Mouse (Mus musculus) embryonic facial prominence, embryonic 15.5 days (tissue): Measurements from ENCODE around the gene Slc25a12. TPM values are rescaled to one million over a fixed set of nuclear protein-coding genes. Genes with fewer than 3 reads are reported as not detected.

ENCODE experiments used
- ATAC-seq: fragments of 200-750 bp; cut with Nextera tagmentation; 2 replicates; pipeline ENCODE4 v1.8.0; 2017; ENCODE audit warnings: low read depth, moderate TSS enrichment; ENCODE audit not compliant: insufficient number of reproducible peaks, low FRiP score, low TSS enrichment
- H3K27ac ChIP-seq: fragments of 300-500 bp; sonication (generic); replicated peaks from 2 replicates; pipeline ENCODE4 v1.5.1; 2015; ENCODE audit warnings: mild to moderate bottlenecking, inconsistent platforms
- H3K27me3 ChIP-seq: fragments of 300-500 bp; sonication (generic); 2 replicates; pipeline ENCODE4 v1.6.1; 2015; ENCODE audit warnings: inconsistent platforms
- H3K36me3 ChIP-seq: fragments of 300-500 bp; sonication (generic); 2 replicates; pipeline ENCODE4 v1.6.1; 2015; ENCODE audit warnings: mild to moderate bottlenecking, inconsistent platforms
- H3K4me1 ChIP-seq: fragments of 300-500 bp; sonication (generic); 2 replicates; pipeline ENCODE4 v1.6.1; 2015; ENCODE audit warnings: inconsistent platforms
- H3K4me2 ChIP-seq: fragments of 300-500 bp; sonication (generic); replicated peaks from 2 replicates; pipeline ENCODE4 v1.6.1; 2015; ENCODE audit warnings: mild to moderate bottlenecking, inconsistent platforms
- H3K4me3 ChIP-seq: fragments of 300-500 bp; sonication (generic); replicated peaks from 2 replicates; pipeline ENCODE4 v1.5.1; 2015; ENCODE audit warnings: mild to moderate bottlenecking, inconsistent platforms
- H3K9ac ChIP-seq: fragments of 300-500 bp; sonication (generic); 2 replicates; pipeline ENCODE4 v1.6.1; 2015; ENCODE audit warnings: inconsistent platforms
- H3K9me3 ChIP-seq: fragments of 300-500 bp; sonication (generic); replicated peaks from 2 replicates; pipeline ENCODE4 v1.6.1; 2016; ENCODE audit warnings: inconsistent platforms
- whole genome bisulfite sequencing: fragments of 180-500 bp; shearing (Covaris S2); methylation state at CpG from one replicate; pipeline ENCODE4 v1.1.7; 2015; 5-methylcytosine and 5-hydroxymethylcytosine counted together
- polyA plus RNA-seq: library from polyadenylated mRNA; unstranded; fragments of >200 nt; fragmentation: Nextera tagmentation; extraction: Ambion mirVana; gene quantifications from 2 replicates; pipeline ENCODE4 v1.2.1, GENCODE M21; 2015

The Slc25a12 gene
- polyA plus RNA-seq: 36.5 and 39.6 TPM in 2 replicates

DNA sequence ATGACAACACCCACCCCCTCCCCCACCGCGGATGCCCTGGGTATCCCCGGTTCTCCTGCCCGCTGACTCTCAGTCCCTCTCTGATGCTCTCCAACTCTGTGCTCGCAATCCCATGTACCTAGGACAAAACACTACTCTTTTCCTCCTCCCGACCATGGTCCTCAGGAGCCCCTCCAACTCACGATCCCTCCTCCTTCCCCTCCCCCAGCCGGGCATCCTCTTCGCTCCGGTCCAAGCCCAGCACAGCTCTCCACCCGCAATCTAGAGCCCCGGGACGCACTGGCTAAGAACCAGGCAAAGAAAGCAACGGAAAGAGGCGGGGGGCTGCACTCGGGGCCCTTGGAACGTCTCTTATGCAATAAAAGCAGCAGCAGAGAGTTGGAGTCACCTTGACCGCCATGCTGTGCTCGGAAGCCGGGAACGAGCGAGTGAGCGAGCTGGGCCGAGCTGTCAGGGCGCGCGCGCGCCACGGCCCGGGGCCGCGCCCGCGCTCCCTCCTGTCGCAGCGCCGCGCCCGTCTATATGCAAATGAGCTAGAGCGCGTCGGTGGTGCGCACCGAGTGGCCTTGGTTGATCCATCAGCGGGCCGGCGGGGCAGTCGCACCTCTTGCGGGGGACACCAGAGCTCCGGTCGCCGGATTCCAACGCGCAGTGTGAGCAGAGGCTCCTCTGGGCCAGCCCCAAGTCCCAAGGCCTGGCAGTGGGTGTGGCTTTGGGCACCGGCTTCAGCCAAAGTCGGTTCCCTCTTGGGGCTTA lies at the start of gene Slc25a12:
Gene Slc25a12 (minus strand): TSS at position 625 of the 756 bp plus-strand sequence.
- H3K4me2 ChIP-seq: peak within 1 kb of the TSS; percentile 64
- H3K36me3 ChIP-seq: no peaks in the 10 kb centered on the region
- no peaks in the 10 kb centered on the region for H3K9me3 ChIP-seq
- under 1% methylated on average over 57 of the region's 57 CpGs for WGBS
- H3K9ac ChIP-seq: peak within 1 kb of the TSS; percentile 73
- H3K4me3 ChIP-seq: peak within 1 kb of the TSS; percentile 71
- peaks cover 14% of the 10 kb centered on the region for H3K4me1 ChIP-seq
- peak; percentile 91 for ATAC-seq
- H3K27ac ChIP-seq: peak within 1 kb of the TSS; percentile 78
- no peaks in the 10 kb centered on the region for H3K27me3 ChIP-seq

- H3K27me3 ChIP-seq: no peaks in the 10 kb centered on the region
- no peaks in the 10 kb centered on the region for H3K9me3 ChIP-seq
- no peak overlapping the region for H3K4me3 ChIP-seq
- H3K27ac ChIP-seq: no peak overlapping the region
- no peaks in the 10 kb centered on the region for H3K4me1 ChIP-seq
- no peak overlapping the region for H3K9ac ChIP-seq
- H3K36me3 ChIP-seq: peaks cover 22% of the 10 kb centered on the region; the same call in 1 of the 2 replicates
- no peak overlapping the region for H3K4me2 ChIP-seq
- ATAC-seq: no peak
- 83% methylated on average over 1 of the region's 1 CpGs for WGBS
Observed at GRCm38 (mm10) chr2:71405613-71406012, 38.1 kb upstream of the Slc25a12 start.

GRCm38 (mm10) chr2:71389864-71390263 lies 22.3 kb upstream of the Slc25a12 start:
- Histone ChIP-seq H3K27ac (peak overlapping the region; percentile 87), H3K4me3 (peak overlapping the region; percentile 97), H3K4me1 (peaks cover 9% of the 10 kb centered on the region), H3K27me3 (no peaks in the 10 kb centered on the region), H3K4me2 (peak overlapping the region; percentile 66), H3K9me3 (no peaks in the 10 kb centered on the region), H3K36me3 (peaks cover 15% of the 10 kb centered on the region; the same call in 1 of the 2 replicates), H3K9ac (peak overlapping the region; percentile 84; the same call in 1 of the 2 replicates)
- 54% methylated on average over 9 of the region's 9 CpGs for WGBS
- no peak for ATAC-seq

GRCm38 (mm10) chr2:71388951-71389763 lies 21.6 kb upstream of the Slc25a12 start, which contains the start of gene Hat1:
Hat1 (plus strand) TSS chr2:71388958.
- Histone ChIP-seq H3K36me3 (peaks cover 15% of the 10 kb centered on the region; the same call in 1 of the 2 replicates), H3K9ac (peak within 1 kb of the TSS; percentile 84), H3K4me2 (peak within 1 kb of the TSS; percentile 66), H3K9me3 (no peaks in the 10 kb centered on the region), H3K27me3 (no peaks in the 10 kb centered on the region), H3K4me3 (peak within 1 kb of the TSS; percentile 97), H3K27ac (peak within 1 kb of the TSS; percentile 87), H3K4me1 (peaks cover 9% of the 10 kb centered on the region)
- under 1% methylated on average over 66 of the region's 66 CpGs for WGBS
- ATAC-seq: peak; percentile 97

- no peak for ATAC-seq
- no peak overlapping the region for H3K27ac ChIP-seq
- peaks cover 9% of the 10 kb centered on the region for H3K4me1 ChIP-seq
- WGBS: 69% methylated on average over 6 of the region's 6 CpGs
- H3K4me2 ChIP-seq: no peak overlapping the region
- no peaks in the 10 kb centered on the region for H3K9me3 ChIP-seq
- no peak overlapping the region for H3K9ac ChIP-seq
- no peaks in the 10 kb centered on the region for H3K27me3 ChIP-seq
- H3K36me3 ChIP-seq: peaks cover 13% of the 10 kb centered on the region; the same call in 1 of the 2 replicates
- H3K4me3 ChIP-seq: no peak overlapping the region
Observed at GRCm38 (mm10) chr2:71387766-71388165, 20.2 kb upstream of the Slc25a12 start.

DNA sequence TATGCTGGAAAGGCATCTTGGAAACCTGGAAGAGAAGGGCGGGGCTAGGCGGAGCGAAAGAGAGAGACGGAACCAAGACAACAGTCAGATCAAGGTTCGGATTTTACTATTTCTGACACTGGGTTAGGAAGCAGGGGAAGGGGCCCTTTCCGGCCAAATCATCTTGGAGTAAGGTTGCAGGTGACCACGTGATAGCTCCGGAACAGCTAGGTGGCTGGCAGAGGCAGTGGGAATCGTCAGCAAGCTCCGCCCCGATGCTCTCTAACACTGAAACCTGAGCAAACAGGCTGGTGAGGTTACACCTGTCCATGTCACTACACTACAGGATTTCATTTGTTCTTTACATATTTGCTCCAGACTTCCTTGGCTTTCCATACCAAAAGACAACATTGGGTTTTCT lies 16.3 kb upstream of the Slc25a12 start:
- H3K27ac ChIP-seq: no peak overlapping the region
- H3K27me3 ChIP-seq: no peaks in the 10 kb centered on the region
- H3K4me3 ChIP-seq: peak overlapping the region; percentile 11; the same call in 1 of the 2 replicates
- no peaks in the 10 kb centered on the region for H3K36me3 ChIP-seq
- H3K9me3 ChIP-seq: no peaks in the 10 kb centered on the region
- H3K9ac ChIP-seq: no peak overlapping the region
- H3K4me2 ChIP-seq: peak overlapping the region; percentile 21; the same call in 1 of the 2 replicates
- WGBS: 40% methylated on average over 11 of the region's 11 CpGs
- H3K4me1 ChIP-seq: no peaks in the 10 kb centered on the region
- no peak for ATAC-seq

DNA sequence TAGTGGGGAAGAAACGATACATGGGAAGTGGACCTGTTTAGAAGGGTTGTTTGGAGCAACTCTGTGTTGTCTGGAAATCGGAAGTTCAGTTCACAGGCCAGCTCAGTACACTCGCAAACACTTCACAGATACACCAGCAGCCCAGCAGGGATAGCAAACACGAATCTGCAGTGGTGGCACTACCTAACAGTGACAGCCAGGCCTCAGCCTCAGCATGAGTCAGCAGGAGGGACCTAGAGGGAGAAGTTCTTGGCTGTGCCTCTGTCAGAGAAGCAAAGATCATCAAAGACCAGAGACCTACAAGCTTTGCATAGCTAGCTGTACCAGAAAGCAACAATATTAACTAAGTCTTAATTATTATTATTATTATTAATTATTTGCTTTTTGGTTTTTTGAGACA lies 14.4 kb upstream of the Slc25a12 start:
- Histone ChIP-seq H3K4me2 (no peak overlapping the region), H3K36me3 (no peaks in the 10 kb centered on the region), H3K9ac (no peak overlapping the region), H3K27me3 (no peaks in the 10 kb centered on the region), H3K27ac (no peak overlapping the region), H3K4me1 (no peaks in the 10 kb centered on the region), H3K9me3 (no peaks in the 10 kb centered on the region), H3K4me3 (no peak overlapping the region)
- WGBS: 78% methylated on average over 4 of the region's 4 CpGs
- ATAC-seq: no peak

DNA sequence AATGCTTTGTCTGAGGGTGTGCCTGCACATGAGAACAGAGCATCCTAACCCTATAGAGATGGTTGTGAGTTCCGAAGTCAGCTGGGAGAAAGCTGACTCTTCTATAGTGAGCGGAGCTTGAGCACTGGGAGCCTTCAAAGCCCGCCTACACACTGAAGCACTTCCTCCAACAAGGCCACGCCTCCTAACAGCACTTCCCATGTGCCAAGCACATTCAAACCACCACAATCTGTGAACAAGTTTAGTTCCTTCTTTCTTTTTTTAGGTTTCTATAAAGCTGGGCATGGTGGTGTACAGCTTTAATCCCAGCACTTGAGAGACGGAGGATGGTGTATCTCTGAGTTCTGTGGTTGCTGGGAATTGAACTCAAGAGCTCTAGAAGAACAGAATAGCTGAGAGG lies 9.9 kb upstream of the Slc25a12 start:
- no peak overlapping the region for H3K9ac ChIP-seq
- H3K4me1 ChIP-seq: 0 out of 2 replicates have a peak, but pooled peaks cover 2% of the 10 kb centered on the region
- H3K27me3 ChIP-seq: no peaks in the 10 kb centered on the region
- 80% methylated on average over 5 of the region's 5 CpGs for WGBS
- H3K4me2 ChIP-seq: no peak overlapping the region
- H3K9me3 ChIP-seq: no peaks in the 10 kb centered on the region
- H3K36me3 ChIP-seq: no peaks in the 10 kb centered on the region
- H3K27ac ChIP-seq: no peak overlapping the region
- ATAC-seq: no peak
- H3K4me3 ChIP-seq: no peak overlapping the region

DNA sequence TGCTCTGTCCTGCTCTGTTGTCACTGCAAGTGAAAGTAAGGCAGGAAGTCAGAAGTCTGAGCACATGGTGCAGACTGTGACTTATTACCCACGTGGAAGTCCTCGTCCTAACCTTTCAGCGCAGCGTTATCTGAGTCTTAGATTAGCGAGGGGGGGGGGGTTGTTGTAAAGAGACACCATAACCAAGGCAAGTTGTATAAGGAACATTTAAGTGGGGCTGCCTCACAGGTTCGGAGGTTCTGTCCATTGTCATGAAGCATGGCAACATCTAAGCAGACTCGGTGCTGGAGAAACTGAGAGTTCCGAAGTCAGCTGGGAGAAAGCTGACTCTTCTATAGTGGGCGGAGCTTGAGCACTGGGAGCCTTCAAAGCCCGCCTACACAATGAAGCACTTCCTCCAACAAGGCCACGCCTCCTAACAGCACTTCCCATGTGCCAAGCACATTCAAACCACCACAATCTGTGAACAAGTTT lies 8.9 kb upstream of the Slc25a12 start:
- Histone ChIP-seq H3K27me3 (no peaks in the 10 kb centered on the region), H3K27ac (no peak overlapping the region), H3K4me1 (peaks cover 6% of the 10 kb centered on the region; the same call in 1 of the 2 replicates), H3K9ac (no peak overlapping the region), H3K4me3 (no peak overlapping the region), H3K4me2 (no peak overlapping the region), H3K9me3 (no peaks in the 10 kb centered on the region), H3K36me3 (no peaks in the 10 kb centered on the region)
- WGBS: 44% methylated on average over 11 of the region's 11 CpGs
- no peak for ATAC-seq

DNA sequence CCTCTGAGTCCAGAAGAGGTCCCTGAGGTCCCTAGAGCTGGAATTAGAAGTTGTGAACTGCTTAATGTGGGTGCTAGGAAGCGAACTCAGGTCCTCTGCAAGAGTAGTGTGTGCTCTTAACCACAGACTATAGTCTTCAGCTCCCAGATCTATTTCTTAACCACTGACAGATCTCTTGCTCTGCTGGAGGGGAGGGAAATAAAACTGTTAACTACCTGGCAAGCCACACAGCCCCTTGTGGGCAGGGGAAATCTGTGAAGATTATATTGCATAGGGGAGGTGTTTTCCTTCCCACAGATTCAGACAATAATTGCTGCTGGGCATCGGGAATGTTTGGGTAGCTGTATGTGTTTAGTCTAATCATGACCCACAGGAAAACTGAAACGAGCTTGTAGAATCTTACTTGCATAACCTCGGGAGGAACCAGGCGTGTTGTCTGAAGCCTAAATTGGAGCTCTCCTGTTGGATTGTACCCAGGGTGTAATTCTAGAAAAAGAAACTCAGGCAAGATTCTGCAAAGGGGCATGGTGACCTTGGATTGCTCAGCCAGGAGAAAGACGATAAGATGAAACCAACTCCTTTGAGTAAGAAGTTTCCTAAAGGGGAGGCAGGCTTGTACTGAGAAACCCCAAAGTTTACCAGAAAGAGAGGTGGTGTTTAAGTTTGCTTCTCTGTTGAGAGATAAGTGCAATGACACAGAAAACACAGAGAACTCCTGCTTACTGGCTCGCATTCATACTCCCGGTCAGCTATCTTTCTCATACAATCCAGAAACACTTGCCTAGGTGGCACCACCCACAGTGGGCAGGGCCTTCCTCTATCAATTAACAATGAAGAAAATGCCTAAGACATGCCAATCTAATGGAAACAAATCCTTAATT lies 7.0 kb upstream of the Slc25a12 start:
- H3K27ac ChIP-seq: no peak overlapping the region

More for the DNA sequence above, 7.0 kb upstream of the Slc25a12 start:
- no peaks in the 10 kb centered on the region for H3K36me3 ChIP-seq
- no peak overlapping the region for H3K9ac ChIP-seq
- H3K4me2 ChIP-seq: no peak overlapping the region
- WGBS: 46% methylated on average over 8 of the region's 8 CpGs
- H3K27me3 ChIP-seq: no peaks in the 10 kb centered on the region
- no peaks in the 10 kb centered on the region for H3K9me3 ChIP-seq
- ATAC-seq: no peak
- peaks cover 6% of the 10 kb centered on the region; the same call in 1 of the 2 replicates for H3K4me1 ChIP-seq
- no peak overlapping the region for H3K4me3 ChIP-seq
